In genomic region chr6:141367037-141367436, GRCm38 (mm10) we compare ENCODE assay signal across 22 mouse cellular contexts.
DNase-seq lines count a peak whose midpoint lies in the region; ATAC-seq and TF ChIP-seq lines count a peak whose summit lies in the region.
"Had no signal": no experiment of that assay in that cellular context is flagged by ENCODE, and none has a peak within 500 bp of the region (broad histone marks: within the 10 kb centered on the region; RNA-seq: fewer than 3 reads in every experiment).

No protein-coding gene starts in this region.

- no peak overlapping the region for H3K4me3 ChIP-seq in kidney, postnatal 0 days (replicated peaks; ENCODE audit: low read depth, low read length)
- no peak overlapping the region for H3K4me3 ChIP-seq in limb, embryonic 14.5 days (replicated peaks; ENCODE audit: low read length)
- no peak overlapping the region for H3K4me3 ChIP-seq in cerebellum, adult 2 months (replicated peaks; ENCODE audit: insufficient read depth, low read depth, low read length)
- H3K4me3 ChIP-seq: forebrain, embryonic 10.5 days; heart, adult 2 months; liver, embryonic 15.5 days; midbrain, embryonic 10.5 days; stomach, embryonic 15.5 days had no signal

- H3K4me1 ChIP-seq in kidney, postnatal 0 days (replicated peaks; ENCODE audit: insufficient read depth, low read length): no peaks in the 10 kb centered on the region
- no peaks in the 10 kb centered on the region for H3K4me1 ChIP-seq in limb, embryonic 14.5 days (ENCODE audit: control insufficient read depth, insufficient read depth, low read length)
- H3K4me1 ChIP-seq in cerebellum, adult 2 months (ENCODE audit: control insufficient read depth, insufficient read depth, low read length): no peaks in the 10 kb centered on the region
- H3K4me1 ChIP-seq: forebrain, embryonic 10.5 days; liver, embryonic 15.5 days; midbrain, embryonic 10.5 days; stomach, embryonic 15.5 days had no signal

- no peak overlapping the region for H3K9ac ChIP-seq in kidney, postnatal 0 days (ENCODE audit: low read depth, low read length)
- H3K9ac ChIP-seq in limb, embryonic 14.5 days (ENCODE audit: low read depth, low read length, severe bottlenecking): no peak overlapping the region
- H3K9ac ChIP-seq: hindbrain, embryonic 14.5 days; liver, embryonic 15.5 days; stomach, embryonic 15.5 days had no signal

- intact Hi-C loops in left cerebral cortex, postnatal 4 days (cut with DNase I): no loop called here

- WGBS in kidney, postnatal 0 days: 62% methylated on average over 5 of the region's 5 CpGs
- WGBS in limb, embryonic 14.5 days: 28% methylated on average over 5 of the region's 5 CpGs
- 66% methylated on average over 5 of the region's 5 CpGs for WGBS in cerebellum, adult 2 months

- H3K9me3 ChIP-seq in kidney, postnatal 0 days (replicated peaks; ENCODE audit: low read length): no peaks in the 10 kb centered on the region
- H3K9me3 ChIP-seq in limb, embryonic 14.5 days (ENCODE audit: control insufficient read depth, low read length): no peaks in the 10 kb centered on the region
- H3K9me3 ChIP-seq: forebrain, embryonic 10.5 days; liver, embryonic 15.5 days; midbrain, embryonic 10.5 days; stomach, embryonic 15.5 days had no signal

- H3K36me3 ChIP-seq in kidney, postnatal 0 days (ENCODE audit: insufficient read depth, low read length): no peaks in the 10 kb centered on the region
- H3K36me3 ChIP-seq in limb, embryonic 14.5 days (ENCODE audit: control insufficient read depth, insufficient read depth, low read length): no peaks in the 10 kb centered on the region
- H3K36me3 ChIP-seq: forebrain, embryonic 10.5 days; liver, embryonic 15.5 days; midbrain, embryonic 10.5 days; stomach, embryonic 15.5 days had no signal

- DNase-seq in embryo, embryonic 11 days: peak; percentile 34
- no peak for DNase-seq in embryo, embryonic 10 days (ENCODE audit: low spot score)
- peak; percentile 38 for DNase-seq in kidney, postnatal 0 days (ENCODE audit: low spot score)
- no peak for DNase-seq in kidney, adult 18-20 months
- DNase-seq in forelimb bud, embryonic 11.5 days (ENCODE audit: low read depth, low spot score): peak; percentile 54
- no peak for DNase-seq in limb, embryonic 14.5 days (ENCODE audit: low spot score)
- no peak for DNase-seq in cerebellum, adult 2 months
- no peak for DNase-seq in left cerebral cortex, postnatal 4 days
- DNase-seq: cerebellum, adult 11-12 months; cerebellum, postnatal 25 days; gastrocnemius, postnatal 25 days; heart, adult 2 months; kidney, postnatal 14 days; liver; thymus, postnatal 25 days had no signal

- H3K27me3 ChIP-seq in kidney, postnatal 0 days (ENCODE audit: insufficient read depth, low read length): no peaks in the 10 kb centered on the region
- H3K27me3 ChIP-seq in limb, embryonic 14.5 days (ENCODE audit: control insufficient read depth, insufficient read depth, low read length): no peaks in the 10 kb centered on the region
- H3K27me3 ChIP-seq in cerebellum, adult 2 months (ENCODE audit: control insufficient read depth, insufficient read depth, low read length): no peaks in the 10 kb centered on the region
- H3K27me3 ChIP-seq: liver, embryonic 15.5 days; stomach, embryonic 15.5 days had no signal

- H3K4me2 ChIP-seq in kidney, postnatal 0 days (ENCODE audit: low read length): no peak overlapping the region
- H3K4me2 ChIP-seq in limb, embryonic 14.5 days (replicated peaks; ENCODE audit: low read depth, low read length, severe bottlenecking): no peak overlapping the region
- H3K4me2 ChIP-seq: hindbrain, embryonic 14.5 days; liver, embryonic 15.5 days; stomach, embryonic 15.5 days had no signal

- no peak for ATAC-seq in kidney, postnatal 0 days (replicated peaks; ENCODE audit: low FRiP score, low read depth)
- ATAC-seq in limb, embryonic 14.5 days (ENCODE audit: low FRiP score, low read depth): peak; percentile 53
- ATAC-seq: forebrain, embryonic 16.5 days had no signal

- TF ChIP-seq POLR2A in limb, embryonic 14.5 days (IDR thresholded peaks at IDR 0.05; ENCODE audit: borderline replicate concordance, extremely low read depth, insufficient read depth, insufficient read length): no peak
- TF ChIP-seq POLR2A in cerebellum, adult 2 months (IDR thresholded peaks at IDR 0.05; ENCODE audit: borderline replicate concordance, insufficient read depth, low read length): no peak

- H3K27ac ChIP-seq in kidney, postnatal 0 days: no peak overlapping the region
- no peak overlapping the region for H3K27ac ChIP-seq in limb, embryonic 14.5 days (replicated peaks; ENCODE audit: low read depth, low read length)
- no peak overlapping the region for H3K27ac ChIP-seq in cerebellum, adult 2 months (ENCODE audit: insufficient read depth, low read length)
- H3K27ac ChIP-seq: forebrain, embryonic 10.5 days; heart, adult 2 months; hindbrain, embryonic 14.5 days; liver, embryonic 15.5 days; macrophage; midbrain, embryonic 10.5 days; stomach, embryonic 15.5 days had no signal

- TF ChIP-seq CTCF in kidney, postnatal 0 days (IDR thresholded peaks at IDR 0.05; ENCODE audit: low read depth): no peak
- TF ChIP-seq CTCF in cerebellum, adult 2 months (IDR thresholded peaks at IDR 0.05; ENCODE audit: borderline replicate concordance, insufficient read depth, low read depth, low read length): no peak

Comparison
In these comparisons a context has a peak if more than half of its experiments do, and no peak if none do; other contexts are left out.
1. DNase-seq: peak in embryo, embryonic 11 days (single experiment), kidney, postnatal 0 days (single experiment) and forelimb bud, embryonic 11.5 days (single experiment); none in embryo, embryonic 10 days (single experiment), kidney, adult 18-20 months (single experiment), limb, embryonic 14.5 days (single experiment), cerebellum, adult 2 months (0 of 2) and left cerebral cortex, postnatal 4 days (single experiment).